Mouse (Mus musculus): Measurements from ENCODE around the gene Ptprk. TPM values are rescaled to one million over a fixed set of nuclear protein-coding genes. Genes with fewer than 3 reads are reported as not detected.

Gene Ptprk
- polyA plus RNA-seq, 1 experiment: 1.3 TPM

GRCm38 (mm10) chr10:28075491-28076035 is 943 bp downstream of the Ptprk start:
- Histone ChIP-seq H3K36me3 (ENCODE audit: control insufficient read depth, insufficient read depth, low read length) (no peaks in the 10 kb centered on the region), H3K27ac (ENCODE audit: control insufficient read depth, insufficient read depth, low read depth, low read length) (no peak overlapping the region), H3K4me3 (ENCODE audit: control insufficient read depth, low read depth, low read length) (peak overlapping the region; percentile 85), H3K27me3 (ENCODE audit: control insufficient read depth, insufficient read depth, low read length) (no peaks in the 10 kb centered on the region), H3K4me1 (ENCODE audit: control insufficient read depth, insufficient read depth, low read length) (peaks cover 11% of the 10 kb centered on the region)
- no peak for TF ChIP-seq POLR2A (IDR thresholded peaks at IDR 0.05; ENCODE audit: control insufficient read depth, low read depth, low read length)
- no peak for TF ChIP-seq CTCF (IDR thresholded peaks at IDR 0.05; ENCODE audit: control insufficient read depth, insufficient read depth, insufficient replicate concordance, low read depth, low read length)

- Histone ChIP-seq H3K4me1 (ENCODE audit: control insufficient read depth, insufficient read depth, low read length) (peaks cover 11% of the 10 kb centered on the region), H3K27ac (ENCODE audit: control insufficient read depth, insufficient read depth, low read depth, low read length) (no peak overlapping the region), H3K4me3 (ENCODE audit: control insufficient read depth, low read depth, low read length) (peak overlapping the region; percentile 85), H3K27me3 (ENCODE audit: control insufficient read depth, insufficient read depth, low read length) (no peaks in the 10 kb centered on the region), H3K36me3 (ENCODE audit: control insufficient read depth, insufficient read depth, low read length) (no peaks in the 10 kb centered on the region)
- TF ChIP-seq POLR2A (IDR thresholded peaks at IDR 0.05; ENCODE audit: control insufficient read depth, low read depth, low read length) (no peak), CTCF (IDR thresholded peaks at IDR 0.05; ENCODE audit: control insufficient read depth, insufficient read depth, insufficient replicate concordance, low read depth, low read length) (no peak)
Observed at GRCm38 (mm10) chr10:28076036-28076855, 1.6 kb downstream of the Ptprk start.

- Histone ChIP-seq H3K27ac (ENCODE audit: control insufficient read depth, insufficient read depth, low read depth, low read length) (no peak overlapping the region), H3K27me3 (ENCODE audit: control insufficient read depth, insufficient read depth, low read length) (no peaks in the 10 kb centered on the region), H3K4me1 (ENCODE audit: control insufficient read depth, insufficient read depth, low read length) (peaks cover 11% of the 10 kb centered on the region), H3K36me3 (ENCODE audit: control insufficient read depth, insufficient read depth, low read length) (no peaks in the 10 kb centered on the region), H3K4me3 (ENCODE audit: control insufficient read depth, low read depth, low read length) (no peak overlapping the region)
- TF ChIP-seq POLR2A (IDR thresholded peaks at IDR 0.05; ENCODE audit: control insufficient read depth, low read depth, low read length) (no peak), CTCF (IDR thresholded peaks at IDR 0.05; ENCODE audit: control insufficient read depth, insufficient read depth, insufficient replicate concordance, low read depth, low read length) (no peak)
Observed at GRCm38 (mm10) chr10:28078270-28078669, 3.6 kb downstream of the Ptprk start.

GRCm38 (mm10) chr10:28081221-28081620 is 6.6 kb downstream of the Ptprk start:
- Histone ChIP-seq H3K4me1 (ENCODE audit: control insufficient read depth, insufficient read depth, low read length) (peaks cover under 1% of the 10 kb centered on the region; the same call in 1 of the 2 replicates), H3K4me3 (ENCODE audit: control insufficient read depth, low read depth, low read length) (no peak overlapping the region), H3K36me3 (ENCODE audit: control insufficient read depth, insufficient read depth, low read length) (no peaks in the 10 kb centered on the region), H3K27me3 (ENCODE audit: control insufficient read depth, insufficient read depth, low read length) (no peaks in the 10 kb centered on the region), H3K27ac (ENCODE audit: control insufficient read depth, insufficient read depth, low read depth, low read length) (no peak overlapping the region)
- no peak for TF ChIP-seq POLR2A (IDR thresholded peaks at IDR 0.05; ENCODE audit: control insufficient read depth, low read depth, low read length)
- no peak for TF ChIP-seq CTCF (IDR thresholded peaks at IDR 0.05; ENCODE audit: control insufficient read depth, insufficient read depth, insufficient replicate concordance, low read depth, low read length)

GRCm38 (mm10) chr10:28083183-28083582 is 8.6 kb downstream of the Ptprk start:
- no peaks in the 10 kb centered on the region for H3K4me1 ChIP-seq (ENCODE audit: control insufficient read depth, insufficient read depth, low read length)
- TF ChIP-seq POLR2A (IDR thresholded peaks at IDR 0.05; ENCODE audit: control insufficient read depth, low read depth, low read length): no peak
- H3K27me3 ChIP-seq (ENCODE audit: control insufficient read depth, insufficient read depth, low read length): no peaks in the 10 kb centered on the region
- no peaks in the 10 kb centered on the region for H3K36me3 ChIP-seq (ENCODE audit: control insufficient read depth, insufficient read depth, low read length)
- no peak overlapping the region for H3K27ac ChIP-seq (ENCODE audit: control insufficient read depth, insufficient read depth, low read depth, low read length)
- H3K4me3 ChIP-seq (ENCODE audit: control insufficient read depth, low read depth, low read length): no peak overlapping the region

- Histone ChIP-seq H3K4me3 (ENCODE audit: control insufficient read depth, low read depth, low read length) (no peak overlapping the region), H3K4me1 (ENCODE audit: control insufficient read depth, insufficient read depth, low read length) (no peaks in the 10 kb centered on the region), H3K27ac (ENCODE audit: control insufficient read depth, insufficient read depth, low read depth, low read length) (no peak overlapping the region), H3K36me3 (ENCODE audit: control insufficient read depth, insufficient read depth, low read length) (no peaks in the 10 kb centered on the region), H3K27me3 (ENCODE audit: control insufficient read depth, insufficient read depth, low read length) (no peaks in the 10 kb centered on the region)
- TF ChIP-seq CTCF (IDR thresholded peaks at IDR 0.05; ENCODE audit: control insufficient read depth, insufficient read depth, insufficient replicate concordance, low read depth, low read length) (no peak), POLR2A (IDR thresholded peaks at IDR 0.05; ENCODE audit: control insufficient read depth, low read depth, low read length) (no peak)
Observed at GRCm38 (mm10) chr10:28083625-28084024, 9.0 kb downstream of the Ptprk start.

GRCm38 (mm10) chr10:28087341-28087740 is 12.7 kb downstream of the Ptprk start:
- no peak overlapping the region for H3K4me3 ChIP-seq (ENCODE audit: control insufficient read depth, low read depth, low read length)
- H3K36me3 ChIP-seq (ENCODE audit: control insufficient read depth, insufficient read depth, low read length): no peaks in the 10 kb centered on the region
- no peak overlapping the region for H3K27ac ChIP-seq (ENCODE audit: control insufficient read depth, insufficient read depth, low read depth, low read length)
- no peaks in the 10 kb centered on the region for H3K4me1 ChIP-seq (ENCODE audit: control insufficient read depth, insufficient read depth, low read length)
- no peak for TF ChIP-seq POLR2A (IDR thresholded peaks at IDR 0.05; ENCODE audit: control insufficient read depth, low read depth, low read length)
- TF ChIP-seq CTCF (IDR thresholded peaks at IDR 0.05; ENCODE audit: control insufficient read depth, insufficient read depth, insufficient replicate concordance, low read depth, low read length): no peak
- no peaks in the 10 kb centered on the region for H3K27me3 ChIP-seq (ENCODE audit: control insufficient read depth, insufficient read depth, low read length)
